Comparison of ENCODE assay signal across 8 mouse cellular contexts in the genomic region with DNA sequence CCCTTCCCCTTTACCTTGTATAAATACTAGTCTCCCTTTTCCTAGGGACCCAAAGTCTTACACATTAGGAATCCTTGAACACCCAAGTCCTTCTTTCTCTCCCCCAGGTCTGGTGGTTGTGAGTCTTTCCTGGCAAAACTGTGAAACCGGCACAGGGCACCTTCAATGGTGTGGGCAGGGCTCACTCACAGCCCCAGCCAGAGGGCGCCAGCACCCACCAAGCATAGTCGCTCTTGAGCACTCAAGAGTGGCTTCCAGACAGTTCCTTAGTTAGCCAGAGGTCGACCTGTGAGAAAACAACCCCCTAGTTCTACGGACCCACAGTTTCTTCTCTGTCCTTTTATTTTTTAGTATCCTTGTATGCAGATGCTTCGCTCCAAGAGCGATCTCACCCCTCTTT. TPM values are rescaled to one million over a fixed set of nuclear protein-coding genes. Genes with fewer than 3 reads are reported as not detected.
DNase-seq lines count a peak whose midpoint lies in the region; ATAC-seq lines count a peak whose summit lies in the region.

Rcan2 (plus strand) TSS at position 275 of the 400 bp plus-strand sequence.

- under 1% methylated on average over 7 of the region's 7 CpGs for WGBS in intestine, embryonic 14.5 days

- intact Hi-C loops in gastrocnemius, postnatal 36 days (cut with DNase I): loop anchor here (5.0 kb wide), 1 partner anchor 99 kb away; no protein-coding TSS in a partner anchor
- intact Hi-C loops in left cerebral cortex, postnatal 14 days (cut with DNase I): loop anchor here (2.0 to 5.0 kb wide), 2 partner anchors 68 to 99 kb away; no protein-coding TSS in a partner anchor

- H3K4me2 ChIP-seq in intestine, embryonic 14.5 days (ENCODE audit: low read length): peak within 1 kb of the TSS; percentile 93

- peaks cover 27% of the 10 kb centered on the region for H3K27me3 ChIP-seq in intestine, embryonic 14.5 days (replicated peaks; ENCODE audit: control insufficient read depth, insufficient read depth, low read length)
- H3K27me3 ChIP-seq in megakaryocyte, embryonic 14.5 days (replicated peaks): peaks cover 33% of the 10 kb centered on the region

- H3K4me1 ChIP-seq in intestine, embryonic 14.5 days (replicated peaks; ENCODE audit: control insufficient read depth, insufficient read depth, low read length): no peaks in the 10 kb centered on the region
- H3K4me1 ChIP-seq in megakaryocyte, embryonic 14.5 days: peaks cover 9% of the 10 kb centered on the region

- H3K27ac ChIP-seq in intestine, embryonic 14.5 days (ENCODE audit: low read depth): no peak within 1 kb of the TSS

- ATAC-seq in intestine, embryonic 14.5 days (replicated peaks; ENCODE audit: low FRiP score, low TSS enrichment, low read depth): peak; percentile 70
- ATAC-seq in inflammation-experienced regulatory T-cells, adult 6 months: no peak

- H3K36me3 ChIP-seq in intestine, embryonic 14.5 days (ENCODE audit: control insufficient read depth, insufficient read depth, low read length): no peaks in the 10 kb centered on the region
- H3K36me3 ChIP-seq in megakaryocyte, embryonic 14.5 days (replicated peaks; ENCODE audit: low read length): no peaks in the 10 kb centered on the region

- DNase-seq in adrenal gland, postnatal 36 days: peak; percentile 67 to 77
- peak; percentile 74 for DNase-seq in embryo, embryonic 10.5 days (ENCODE audit: low spot score)
- peak; percentile 31 to 45 for DNase-seq in gastrocnemius, postnatal 36 days
- DNase-seq in intestine, embryonic 14.5 days (ENCODE audit: low spot score): peak; percentile 76
- DNase-seq in left cerebral cortex, postnatal 14 days (ENCODE audit: low spot score in 2 of 2): peak; percentile 47 to 76
- peak; percentile 59 for DNase-seq in right cerebral cortex, postnatal 25 days

- no peaks in the 10 kb centered on the region for H3K9me3 ChIP-seq in intestine, embryonic 14.5 days (ENCODE audit: control insufficient read depth, low read length)
- no peaks in the 10 kb centered on the region for H3K9me3 ChIP-seq in megakaryocyte, embryonic 14.5 days

- peak within 1 kb of the TSS; percentile 47 for H3K4me3 ChIP-seq in intestine, embryonic 14.5 days (ENCODE audit: low read depth, low read length)
- H3K4me3 ChIP-seq in megakaryocyte, embryonic 14.5 days (replicated peaks): peak within 1 kb of the TSS; percentile 89

- peak within 1 kb of the TSS; percentile 39 for H3K9ac ChIP-seq in intestine, embryonic 14.5 days (ENCODE audit: low read length)

RNA-seq across cellular contexts. Expression of gene Rcan2, which starts in this region (rescaled TPM):
- total RNA-seq in adrenal gland, postnatal 36 days (2021): 1 to 10 TPM; 3.8 to 4.0 TPM
- 10 to 100 TPM; 45.3 to 46.6 TPM for total RNA-seq in gastrocnemius, postnatal 36 days (2021)
- 5.1 and 7.1 TPM in 2 replicates for polyA plus RNA-seq in intestine, embryonic 14.5 days (2014; fragmentation: Nextera tagmentation; extraction: Ambion mirVana)
- 100 to 1,000 TPM; 112 to 122 TPM for total RNA-seq in left cerebral cortex, postnatal 14 days (2021)
- polyA plus RNA-seq in megakaryocyte, embryonic 14.5 days (2012; ENCODE audit: insufficient read depth, low replicate concordance): 0.10 TPM in 1 of 2 replicates, not detected in the other
- not detected for polyA plus RNA-seq in inflammation-experienced regulatory T-cells, adult 6 months (2017; shearing (Covaris generic))

Comparison
In these comparisons a context has a peak if more than half of its experiments do, and no peak if none do; other contexts are left out.
1. RNA of gene Rcan2 (total RNA-seq): 112 to 122 TPM in left cerebral cortex, postnatal 14 days and 45.3 to 46.6 TPM in gastrocnemius, postnatal 36 days; 3.8 to 4.0 TPM in adrenal gland, postnatal 36 days; every median in the first group is over 4 times any median in the second.
2. Peak in every context shown above with its lines, with median percentiles within 50 percentile points of each other: DNase-seq.